Mouse (Mus musculus): ENCODE measurements at regions not wholly inside any gene's neighbourhood (a gene's known extent, or its start where the extent isn't known, plus 50 kb on each side); places are given as distances from the start of the nearest gene placed in this dataset.

DNA sequence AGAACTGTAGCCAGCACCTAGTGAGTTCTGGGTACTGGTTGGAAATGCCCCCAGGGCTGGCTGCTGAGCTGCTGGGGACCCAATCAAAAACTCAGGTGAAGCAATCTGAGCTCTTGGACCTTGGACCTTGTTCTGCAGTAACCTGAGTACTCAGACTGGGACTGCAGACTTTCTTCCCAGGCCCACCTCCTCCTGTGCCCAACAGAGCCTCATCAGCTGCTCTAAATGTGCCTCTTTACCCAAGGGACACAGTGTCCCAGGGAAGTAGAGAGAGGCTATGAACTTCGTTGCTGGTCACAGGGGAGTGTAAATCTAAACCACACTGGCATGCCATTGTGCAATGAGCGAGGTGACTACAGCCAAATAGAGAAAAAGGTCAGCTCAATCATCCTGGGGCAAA, 277.6 kb upstream of the Zmiz1 start:
- DNase-seq (ENCODE audit: low spot score) = no peak

DNA sequence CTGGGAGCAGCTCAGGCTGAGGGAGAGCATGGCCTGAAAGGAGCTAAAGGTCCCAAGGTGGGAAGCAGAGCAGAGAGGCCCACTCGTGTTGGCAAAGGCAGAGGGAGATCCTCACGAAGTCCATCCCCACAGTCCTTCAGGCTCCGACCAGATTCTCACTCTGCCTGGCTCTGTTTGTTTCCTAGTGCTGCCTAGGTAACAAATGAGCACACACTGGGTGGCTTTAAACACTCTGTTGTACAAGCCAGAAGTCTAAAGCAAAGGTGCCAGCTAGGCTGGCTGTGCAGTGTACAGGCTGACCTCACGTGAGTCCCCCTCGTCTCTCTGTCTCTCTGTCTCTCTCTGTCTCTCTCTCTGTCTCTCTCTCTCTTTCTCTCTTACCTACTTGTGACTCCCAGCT, 274.9 kb upstream of the Zmiz1 start:
- DNase-seq (ENCODE audit: low spot score) = no peak

DNA sequence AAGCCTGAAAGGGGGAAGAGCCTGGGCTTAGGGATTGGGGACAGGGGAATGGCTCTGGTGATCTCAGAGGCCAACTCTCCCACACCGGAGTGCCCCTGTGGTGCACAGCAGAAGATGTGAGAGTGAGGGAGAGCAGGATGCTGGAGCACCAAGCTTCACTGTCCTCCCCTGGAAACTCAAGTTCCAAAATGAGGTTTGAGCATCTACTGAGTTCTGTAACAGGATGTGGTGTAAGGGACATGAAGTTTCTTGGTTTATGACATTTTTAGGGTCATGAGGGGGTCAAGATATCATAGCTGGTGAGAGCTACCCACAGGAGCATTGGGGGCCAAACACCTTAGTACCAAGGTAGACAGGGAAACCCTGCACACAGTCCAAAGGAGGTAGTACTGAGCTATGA, 274.1 kb upstream of the Zmiz1 start:
- no peak for DNase-seq (ENCODE audit: low spot score)

DNA sequence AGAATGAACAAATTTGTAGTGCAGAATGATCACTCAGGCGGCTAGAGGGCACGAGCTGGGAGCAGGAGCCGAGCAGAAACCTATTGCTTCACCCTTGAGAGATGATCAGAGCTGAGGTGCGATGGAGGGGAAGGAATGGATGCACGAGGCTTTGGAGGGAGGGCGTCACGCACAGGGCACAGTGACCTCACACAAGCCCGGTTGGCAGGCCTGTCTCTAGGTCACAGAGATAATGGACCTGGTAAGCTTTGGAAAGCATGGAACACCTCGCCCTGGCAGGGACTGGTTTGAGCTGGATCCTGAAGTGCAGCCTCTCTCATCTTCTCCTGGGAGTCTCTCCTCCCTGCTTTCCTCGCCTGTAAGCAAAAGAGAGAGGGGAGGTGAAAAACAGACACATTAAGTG, 273.4 kb upstream of the Zmiz1 start:
- peak; percentile 70 for DNase-seq (ENCODE audit: low spot score)

DNA sequence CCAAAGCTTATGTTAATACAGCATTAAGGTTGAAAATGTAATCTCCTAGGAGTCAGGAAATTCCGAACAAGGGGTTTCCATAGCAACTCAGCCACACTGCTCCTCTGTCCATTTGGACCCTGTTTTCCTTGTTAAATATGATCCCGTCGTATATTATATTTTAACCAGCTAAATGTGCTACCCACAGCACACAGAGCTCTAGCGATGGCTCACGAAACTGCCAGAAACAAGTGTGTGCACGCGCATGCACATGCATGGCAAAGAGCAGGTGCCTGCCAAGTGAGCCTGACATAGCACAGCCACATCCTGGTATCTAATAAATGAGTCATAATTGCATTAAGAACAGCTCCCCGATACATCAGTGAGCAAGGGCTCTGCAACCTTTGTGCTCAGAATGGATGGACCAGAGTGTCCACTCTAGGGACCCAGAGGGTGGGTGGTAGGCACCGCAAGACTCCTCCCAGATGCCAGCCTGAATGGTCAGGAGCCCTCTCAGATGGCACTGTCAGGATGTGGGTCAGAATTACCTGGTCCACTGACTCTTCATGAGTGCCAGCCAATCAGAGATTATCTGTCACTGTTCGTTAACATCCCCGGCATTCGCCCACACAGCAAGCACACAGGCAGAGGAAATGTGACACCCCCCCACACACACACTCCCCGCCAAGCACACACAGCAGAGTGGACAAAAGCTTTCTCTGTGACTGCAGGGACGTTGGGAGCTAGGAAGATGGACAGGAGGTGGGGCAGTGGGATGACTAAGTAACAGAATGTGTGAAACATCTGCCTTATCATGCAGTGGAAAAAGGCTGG, 272.8 kb upstream of the Zmiz1 start:
- DNase-seq (ENCODE audit: low spot score) = peak; percentile 91

DNA sequence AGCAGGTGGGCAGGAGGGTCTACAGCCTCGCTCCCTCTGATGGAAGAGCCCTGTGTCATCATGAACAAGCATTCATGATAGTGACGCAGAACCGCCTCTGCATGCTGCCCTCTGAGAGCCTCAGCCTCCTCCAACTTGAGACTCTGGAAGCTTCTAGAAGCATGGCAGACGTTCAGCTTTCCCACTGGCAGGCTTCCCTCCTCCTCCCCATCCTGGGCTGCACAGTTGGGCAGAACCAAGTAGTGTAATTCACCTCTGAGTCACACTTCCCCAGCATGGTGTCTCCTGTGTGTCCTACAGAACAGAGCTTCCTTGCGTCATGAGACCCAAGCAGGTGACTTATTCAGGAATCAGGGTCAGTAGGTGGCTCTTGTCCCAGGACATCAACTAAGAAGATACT, 271.3 kb upstream of the Zmiz1 start:
- DNase-seq (ENCODE audit: low spot score) = no peak

DNA sequence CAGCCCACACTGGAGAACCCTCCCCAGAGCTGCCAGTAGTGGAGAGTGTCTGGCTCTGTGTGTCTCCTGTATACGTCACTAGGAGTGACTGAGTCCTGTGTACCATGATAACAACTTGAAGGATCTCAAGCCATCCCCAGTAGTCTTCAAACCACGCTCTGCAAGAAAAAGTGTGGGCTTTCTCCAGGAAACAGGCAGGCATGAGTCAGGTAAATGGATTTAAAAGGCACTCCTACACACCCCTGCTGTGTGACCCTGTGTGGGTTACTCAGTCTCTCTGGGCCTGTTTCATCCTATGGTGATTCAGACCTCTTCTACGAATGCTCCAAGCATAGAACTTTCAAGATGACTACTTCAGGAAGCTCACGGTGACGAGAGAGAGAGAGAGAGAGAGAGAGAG, 269.7 kb upstream of the Zmiz1 start:
- no peak for DNase-seq (ENCODE audit: low spot score)

DNA sequence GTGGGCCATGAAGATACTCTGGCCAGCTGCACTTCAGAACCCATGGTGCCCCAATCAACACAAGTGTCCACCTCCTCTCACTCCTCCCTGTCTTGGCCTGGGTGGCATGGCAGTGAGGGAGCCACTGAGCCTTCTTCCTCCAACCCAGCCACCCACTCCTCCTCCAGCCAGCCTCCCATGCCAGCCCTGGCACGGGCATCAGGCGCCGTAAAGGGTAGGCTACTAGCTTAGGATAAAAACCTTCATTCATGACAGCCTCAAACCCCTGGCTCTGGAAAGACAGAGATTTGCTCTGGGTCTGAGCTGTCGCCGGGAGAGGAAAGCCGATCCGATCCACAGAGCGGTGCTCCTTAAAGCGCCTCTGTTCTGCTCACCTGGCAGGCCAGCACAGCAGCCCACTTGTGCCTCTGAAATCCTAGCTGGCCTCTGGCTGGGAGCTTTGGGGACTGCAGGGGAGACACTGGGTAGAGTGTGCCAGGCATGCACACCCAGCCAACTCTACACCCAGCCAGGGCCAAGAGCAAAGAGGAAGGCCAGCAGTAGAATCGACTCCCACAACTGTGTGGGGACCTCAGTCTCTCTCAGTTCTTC, 268.2 kb upstream of the Zmiz1 start:
- no peak for DNase-seq (ENCODE audit: low spot score)

DNA sequence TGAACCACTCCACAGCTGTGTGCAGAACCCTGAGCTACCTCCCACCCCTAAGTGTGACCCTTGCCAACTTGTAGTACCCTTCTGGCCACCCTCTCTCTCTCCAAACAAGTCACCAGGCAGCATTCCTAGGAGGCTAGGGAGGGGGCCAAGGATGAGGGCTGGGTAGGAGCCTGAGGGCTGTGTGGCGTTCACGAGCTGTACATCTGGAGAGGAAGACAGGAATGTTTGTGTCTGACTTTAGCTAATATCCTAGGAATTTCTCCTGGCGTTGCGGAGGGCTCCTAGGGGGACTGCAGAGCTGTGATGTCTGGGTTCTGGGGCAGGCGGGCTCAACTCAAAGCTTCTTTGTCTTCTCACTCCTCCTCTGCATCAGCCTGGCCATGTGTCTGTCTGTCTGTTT, 262.2 kb upstream of the Zmiz1 start:
- no peak for DNase-seq (ENCODE audit: low spot score)

DNA sequence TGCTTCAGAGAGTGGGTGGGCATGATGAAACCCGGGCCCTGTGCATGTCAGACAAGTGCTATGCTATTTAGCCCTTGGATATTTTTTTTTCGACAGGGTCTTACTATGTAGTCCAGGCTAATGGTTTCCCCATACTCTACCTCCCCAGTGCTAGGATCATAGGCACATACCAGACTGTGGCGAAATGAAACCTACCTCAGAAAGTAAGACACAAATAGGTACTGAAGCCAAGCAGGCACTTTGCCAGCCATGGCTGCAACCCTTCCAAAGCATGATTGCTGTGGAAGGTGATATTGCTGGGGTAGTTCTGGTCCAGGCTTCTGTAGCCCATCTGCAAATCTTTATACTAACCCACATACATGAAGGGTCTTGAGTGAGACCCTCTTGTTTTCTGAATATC, 259.1 kb upstream of the Zmiz1 start:
- DNase-seq (ENCODE audit: low spot score) = no peak

DNA sequence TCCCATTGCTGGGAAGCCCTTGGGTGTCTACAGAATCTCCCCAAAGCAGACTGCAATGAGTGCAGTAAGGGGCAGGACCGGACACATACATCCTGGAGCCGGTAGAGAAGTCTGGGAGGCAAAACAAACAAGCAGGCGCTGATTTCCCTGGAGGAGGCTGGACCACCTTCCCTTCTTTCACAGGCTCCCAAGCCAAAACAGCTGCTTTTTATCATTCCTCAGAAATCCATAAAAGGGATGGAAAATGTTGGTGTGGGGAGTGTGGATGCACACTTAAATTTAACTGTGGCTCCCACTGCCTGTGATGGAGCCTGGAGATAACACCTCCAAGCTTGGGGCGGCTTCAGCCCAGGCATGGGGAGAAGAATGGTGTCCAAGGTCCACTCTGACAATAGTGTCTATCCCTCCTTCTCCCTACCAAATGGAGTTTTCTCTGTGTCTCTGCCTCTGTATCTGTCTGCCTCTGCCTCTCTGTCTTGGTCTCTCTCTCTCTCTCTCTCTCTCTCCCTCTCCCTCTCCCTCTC, 258.3 kb upstream of the Zmiz1 start:
- DNase-seq (ENCODE audit: low spot score) = no peak

DNA sequence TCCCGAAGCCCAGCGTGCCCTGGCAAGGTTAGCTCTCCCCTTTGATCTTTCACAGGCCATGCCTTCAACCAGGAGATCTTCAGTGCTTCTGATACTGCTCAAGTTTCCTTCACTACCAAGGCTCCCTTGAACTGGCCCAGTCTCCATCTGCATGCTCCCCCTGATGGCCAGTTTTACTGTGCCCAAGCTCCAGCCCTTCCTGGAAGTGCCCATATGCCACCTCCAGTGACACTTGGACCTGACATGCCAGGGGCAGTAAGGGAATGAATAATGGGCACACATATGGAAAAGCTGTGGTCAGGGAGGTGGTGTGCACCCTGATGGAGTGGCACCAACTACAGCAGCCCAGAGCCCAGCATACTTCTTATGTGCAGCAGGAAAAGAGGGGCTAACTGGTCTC, 256.7 kb upstream of the Zmiz1 start:
- DNase-seq (ENCODE audit: low spot score) = no peak

DNA sequence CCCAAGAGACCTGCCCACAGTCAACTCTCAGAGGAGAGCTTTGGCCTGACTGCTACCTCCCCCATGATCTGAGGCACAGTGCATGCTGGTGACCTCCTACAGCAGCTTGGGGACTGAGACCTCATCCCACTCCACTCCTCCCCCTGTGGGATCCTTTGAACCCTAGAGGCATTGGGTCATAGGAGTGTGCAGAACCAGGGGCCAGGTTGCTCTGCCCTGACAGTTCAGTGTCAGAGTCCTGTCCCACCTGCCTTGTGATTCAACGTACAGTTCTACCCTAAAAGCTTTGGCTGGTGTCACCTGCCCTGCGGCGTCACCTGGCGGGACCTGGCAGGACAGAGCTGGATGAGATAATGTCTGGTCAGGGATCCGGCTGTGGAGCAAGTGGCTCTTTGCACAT, 254.9 kb upstream of the Zmiz1 start:
- no peak for DNase-seq (ENCODE audit: low spot score)

DNA sequence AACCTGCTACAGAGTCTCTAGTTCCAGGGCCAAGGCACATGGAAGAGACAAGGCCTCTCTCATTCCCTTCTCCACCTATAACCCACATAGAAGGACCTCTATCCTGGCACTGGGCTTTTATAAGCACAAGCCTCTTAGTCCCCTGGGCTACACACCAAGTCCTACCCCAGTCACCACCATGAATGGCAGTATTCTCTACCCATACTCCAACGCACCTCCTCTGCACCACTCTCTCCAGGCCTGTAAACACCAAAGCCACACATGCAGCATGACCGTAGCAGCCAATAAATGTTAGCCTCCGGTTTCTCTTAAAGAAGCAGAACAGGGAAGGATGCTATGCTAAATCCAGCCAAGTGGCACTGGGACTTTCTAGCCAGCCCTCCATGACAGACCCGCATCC, 252.1 kb upstream of the Zmiz1 start:
- DNase-seq (ENCODE audit: low spot score) = no peak

DNA sequence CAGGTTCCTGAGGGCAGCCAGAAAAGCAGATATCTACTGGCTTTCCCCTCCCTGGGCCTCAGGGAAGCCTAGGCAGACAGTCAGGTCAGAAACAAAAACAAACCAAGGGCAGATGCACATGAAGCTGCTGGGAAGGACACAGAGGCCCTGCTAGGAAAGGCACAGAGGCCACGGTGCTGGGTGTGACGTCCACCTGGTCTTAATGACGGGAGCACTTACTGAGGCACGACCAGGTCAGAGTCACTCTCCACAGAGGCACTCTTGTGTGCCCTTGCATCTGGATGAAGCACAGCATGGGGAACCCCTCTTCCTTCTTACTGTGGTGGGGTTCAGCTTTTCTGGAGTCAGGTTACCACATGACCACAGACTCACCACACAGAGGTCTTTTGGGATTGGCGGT, 251.6 kb upstream of the Zmiz1 start:
- no peak for DNase-seq (ENCODE audit: low spot score)

DNA sequence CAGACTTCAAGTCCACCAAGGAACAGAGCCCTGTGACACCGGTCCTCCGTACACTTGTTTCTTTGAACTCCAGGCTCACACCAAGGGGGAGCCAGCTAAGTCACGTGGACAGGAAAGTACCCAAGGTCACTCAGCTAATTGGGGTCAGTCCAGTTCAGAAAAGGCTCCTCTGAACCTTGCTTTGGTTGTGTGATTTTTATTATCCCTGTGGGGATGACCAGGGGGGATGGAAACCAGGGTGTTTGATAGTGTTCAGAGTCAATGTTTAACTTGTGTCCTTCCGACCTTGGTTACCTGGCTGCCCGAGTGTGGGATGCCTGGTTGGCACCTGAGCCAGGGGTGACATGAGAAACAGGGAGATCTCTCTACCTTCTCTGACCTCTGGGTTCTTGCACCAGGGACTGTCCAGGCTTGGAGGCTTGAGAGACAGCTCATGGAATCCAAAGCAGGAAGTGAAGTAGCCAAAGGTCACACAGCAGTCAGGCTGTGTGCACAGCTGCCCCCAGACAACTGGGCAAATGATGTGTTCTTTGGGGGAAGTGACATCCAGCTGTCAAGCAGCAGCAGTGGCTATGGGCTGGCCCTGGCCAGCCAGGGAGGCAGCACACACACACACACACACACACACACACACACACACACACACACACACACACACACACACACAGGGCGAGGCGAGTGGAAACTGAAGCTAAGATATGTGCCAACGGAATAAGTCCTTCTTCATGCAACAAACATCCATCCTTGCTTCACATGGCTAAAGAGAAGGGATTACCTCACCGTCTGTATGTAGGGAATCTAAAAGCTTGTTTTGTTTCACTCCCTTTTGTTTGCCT, 250.5 kb upstream of the Zmiz1 start:
- DNase-seq (ENCODE audit: low spot score) = no peak

DNA sequence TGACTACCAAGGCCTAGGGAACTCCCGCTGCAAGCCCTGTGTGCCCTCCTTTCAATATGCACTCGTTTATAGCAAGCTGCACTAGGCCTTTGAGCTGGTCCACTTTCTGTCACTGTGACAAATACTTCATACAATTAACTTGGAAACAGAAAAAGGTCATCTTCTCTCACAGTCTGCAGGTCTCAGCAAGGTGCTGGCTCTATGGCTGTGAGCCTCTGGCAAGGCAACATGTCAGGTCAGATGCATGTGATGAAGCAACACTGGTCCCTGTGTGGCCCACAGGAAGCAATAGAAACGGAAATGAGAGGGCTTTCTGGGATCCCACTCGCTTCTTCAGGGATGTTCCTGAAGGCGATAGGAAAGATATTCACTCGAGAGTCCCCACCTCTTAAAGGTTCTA, 245.9 kb upstream of the Zmiz1 start:
- no peak for DNase-seq (ENCODE audit: low spot score)

DNA sequence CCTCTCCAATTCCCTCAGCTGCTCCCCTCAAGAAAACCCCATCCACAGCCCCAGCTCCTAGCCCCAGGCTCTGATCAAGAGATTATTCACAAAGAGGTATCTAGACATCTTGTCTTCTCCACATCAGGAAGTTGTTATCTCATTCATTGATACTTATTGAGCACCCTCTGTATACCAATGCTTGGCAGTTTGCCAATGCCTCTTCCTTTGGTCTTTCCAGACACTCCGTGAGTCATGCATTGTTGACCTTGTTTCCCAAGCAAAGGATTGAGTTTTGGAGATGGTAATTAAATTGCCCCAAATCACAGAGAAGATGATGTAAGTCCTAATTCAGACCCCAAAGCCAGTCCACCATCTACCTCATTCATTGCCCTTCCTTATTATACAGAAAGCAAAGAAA, 235.9 kb upstream of the Zmiz1 start:
- DNase-seq (ENCODE audit: low spot score) = no peak

DNA sequence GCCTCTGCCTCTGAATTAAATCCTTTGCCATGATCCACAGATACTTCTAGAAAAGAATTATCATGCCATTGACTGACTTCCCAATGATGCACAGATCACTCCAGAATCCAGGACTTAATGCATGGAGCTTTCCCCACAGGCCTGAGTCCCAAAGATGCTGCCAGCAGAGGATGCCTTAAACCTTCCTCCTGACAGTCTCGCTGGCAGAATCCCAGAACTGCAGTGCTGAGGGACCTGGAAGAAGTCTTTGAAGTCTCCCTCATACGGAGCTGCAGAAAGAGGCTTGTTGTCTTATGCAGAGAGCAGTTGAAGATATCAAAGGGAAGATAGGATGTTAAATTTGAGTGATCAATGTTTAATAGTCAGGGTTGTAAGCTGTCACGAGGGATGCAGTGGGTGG, 233.8 kb upstream of the Zmiz1 start:
- no peak for DNase-seq (ENCODE audit: low spot score)

DNA sequence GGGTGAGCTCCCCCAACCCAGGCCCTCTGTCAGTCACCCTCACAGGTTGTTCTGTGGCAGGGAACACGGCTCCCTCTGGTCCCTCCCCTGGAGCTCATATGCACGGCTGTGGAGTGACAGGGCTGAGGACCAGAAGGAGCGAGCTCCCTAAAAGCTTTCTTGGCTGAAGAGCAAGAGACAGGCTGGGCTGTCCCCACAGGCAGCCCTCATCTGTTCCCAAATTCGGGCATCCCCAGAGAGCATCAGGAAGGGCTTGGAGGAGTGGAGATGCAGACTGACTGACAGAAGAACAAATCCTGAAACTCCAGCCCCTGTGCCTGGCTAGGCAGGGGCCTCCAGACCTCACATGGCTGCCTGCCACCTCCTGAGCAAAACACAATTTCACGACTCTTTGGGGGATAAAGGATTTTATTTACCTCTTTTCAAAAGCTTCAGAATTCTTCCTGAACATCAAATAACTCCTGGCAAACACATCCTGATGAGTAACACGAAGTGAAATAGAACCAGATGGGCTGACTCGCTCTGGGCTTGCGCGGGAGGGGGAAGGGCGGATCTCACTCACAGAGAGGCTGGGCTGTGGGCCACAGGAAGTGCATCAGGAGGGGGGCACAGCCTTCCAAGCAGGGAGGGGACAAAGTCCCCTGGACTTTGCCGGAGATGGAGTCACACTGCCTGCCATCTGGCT, 232.7 kb upstream of the Zmiz1 start:
- DNase-seq (ENCODE audit: low spot score) = peak; percentile 53

DNA sequence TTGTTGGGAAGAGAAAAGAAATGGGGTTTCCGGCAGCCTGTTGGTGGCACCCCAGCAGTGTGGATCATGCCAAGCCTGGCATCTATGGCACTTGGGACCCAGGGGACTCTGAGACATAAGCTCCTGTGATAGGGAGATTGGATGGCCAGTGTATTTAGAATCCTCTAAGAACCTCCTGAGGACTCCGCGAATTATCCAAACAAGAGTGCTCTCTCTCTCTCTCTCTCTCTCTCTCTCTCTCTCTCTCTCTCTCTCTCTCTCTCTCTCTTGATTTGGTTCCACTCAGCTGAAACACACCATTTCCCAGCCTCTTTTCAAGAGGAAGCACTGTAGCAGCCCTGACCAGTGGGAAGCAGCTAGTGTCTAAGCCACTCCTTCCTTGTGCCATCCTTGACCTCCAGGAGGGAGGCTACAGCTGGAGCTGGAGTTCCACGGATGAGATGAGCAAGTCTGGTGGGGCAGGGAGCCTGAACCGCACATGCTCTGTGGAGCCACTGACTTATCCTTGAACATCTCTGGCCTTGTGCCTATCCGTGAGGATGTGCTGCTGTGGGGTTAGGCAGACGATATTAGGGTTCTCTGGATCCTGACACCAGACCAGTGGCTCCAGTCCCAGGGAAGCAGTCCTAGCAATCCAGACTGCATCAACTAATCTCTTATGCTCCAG, 232.0 kb upstream of the Zmiz1 start:
- peak; percentile 36 for DNase-seq (ENCODE audit: low spot score)
